Mouse (Mus musculus) fat pad, adult 2 months (tissue): ENCODE data around the gene Phf23.

Experiments used
- DNase-seq: peaks from one replicate; pipeline ENCODE4 v3.0.0-alpha.2; 2011; ENCODE audit warnings: low read depth, low spot score; ENCODE audit errors: extremely low read depth

Gene Phf23

GRCm38 (mm10) chr11:69970775-69971174 lies 24.8 kb upstream of the Phf23 start:
- DNase-seq: no peak

GRCm38 (mm10) chr11:69974907-69975306 lies 20.7 kb upstream of the Phf23 start:
- DNase-seq: no peak

GRCm38 (mm10) chr11:69976271-69976670 lies 19.3 kb upstream of the Phf23 start:
- no peak for DNase-seq

- no peak for DNase-seq
Observed at GRCm38 (mm10) chr11:69979827-69980195, 15.8 kb upstream of the Phf23 start.

- peak; percentile 89 for DNase-seq
Observed at GRCm38 (mm10) chr11:69980196-69981140, 15.1 kb upstream of the Phf23 start.

- DNase-seq: no peak
Observed at GRCm38 (mm10) chr11:69981141-69981762, 14.3 kb upstream of the Phf23 start, which contains the start of gene Ctdnep1. Ctdnep1 (plus strand) TSS chr11:69981156.

GRCm38 (mm10) chr11:69982225-69982624 lies 13.4 kb upstream of the Phf23 start, which contains the start of gene Elp5:
Elp5 (minus strand) TSS chr11:69982517.
- no peak for DNase-seq

GRCm38 (mm10) chr11:69982877-69983276 lies 12.7 kb upstream of the Phf23 start:
- DNase-seq: no peak

GRCm38 (mm10) chr11:69983377-69983776 lies 12.2 kb upstream of the Phf23 start:
- no peak for DNase-seq

GRCm38 (mm10) chr11:69984431-69984830 lies 11.1 kb upstream of the Phf23 start:
- DNase-seq: no peak

DNA sequence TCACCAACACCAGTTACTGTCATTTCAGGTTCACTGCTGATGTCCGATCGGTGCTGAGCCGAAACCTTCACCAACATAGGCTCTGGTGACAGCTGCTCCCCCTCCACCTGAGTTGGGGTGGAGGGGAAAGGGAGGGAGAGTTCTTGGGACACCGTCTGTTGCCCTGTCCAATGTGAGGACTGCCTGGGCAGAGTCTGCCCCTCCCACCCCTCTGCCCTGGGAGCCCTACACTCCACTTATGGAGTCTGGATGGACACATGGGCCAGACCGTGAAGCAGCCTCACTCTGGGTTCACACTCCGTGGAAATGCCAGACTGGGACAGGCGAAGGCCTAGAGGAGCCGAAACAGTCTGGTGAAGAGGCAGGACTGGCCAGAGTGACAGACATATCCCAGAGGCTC lies 5.6 kb upstream of the Phf23 start:
- DNase-seq: no peak

DNA sequence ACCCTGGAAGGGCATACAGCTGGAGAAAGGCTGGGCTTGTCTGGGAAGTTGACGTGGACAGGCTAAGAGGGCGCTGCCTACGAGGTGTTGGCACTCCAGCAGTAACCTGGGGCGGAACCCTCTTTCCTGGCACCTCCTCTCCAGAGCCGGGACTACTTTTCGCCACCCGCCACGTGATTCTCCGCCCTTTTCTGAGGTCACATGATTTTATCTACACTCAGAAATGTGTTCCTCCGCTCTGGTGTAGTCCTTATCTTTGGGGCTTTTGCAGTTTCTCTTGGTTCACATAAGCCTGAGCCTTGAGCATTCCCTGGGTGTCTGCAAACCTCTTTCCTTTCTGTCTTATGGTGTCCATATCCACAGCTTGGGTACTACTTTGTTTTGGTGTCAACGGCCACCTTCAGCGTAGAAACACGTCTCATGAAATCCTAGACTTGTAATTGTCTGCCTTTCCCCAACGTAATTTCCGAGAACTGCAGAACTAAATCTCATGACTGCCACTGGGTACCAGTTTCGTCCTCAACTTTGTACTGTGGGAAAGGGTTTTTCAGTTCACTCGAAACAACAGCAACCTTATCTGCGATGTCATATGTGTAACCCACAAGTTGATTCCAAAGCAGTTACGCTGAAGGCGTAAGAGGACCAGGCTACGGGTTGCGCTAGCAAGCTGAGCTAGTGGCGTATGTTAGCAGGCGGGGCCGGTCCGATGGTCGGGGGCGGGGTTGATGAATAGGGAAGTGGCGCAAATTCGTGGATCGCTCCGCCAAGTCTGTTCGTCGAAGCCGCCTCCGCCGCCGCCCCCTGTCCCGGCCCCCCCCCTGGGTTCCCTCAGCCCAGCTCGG lies 4.5 kb upstream of the Phf23 start, which contains the start of gene Gabarap:
TSS of gene Gabarap (plus strand) at position 294 of the 842 bp plus-strand sequence.
- DNase-seq: peak; percentile 80

GRCm38 (mm10) chr11:69991711-69992110 lies 3.9 kb upstream of the Phf23 start:
- no peak for DNase-seq

DNA sequence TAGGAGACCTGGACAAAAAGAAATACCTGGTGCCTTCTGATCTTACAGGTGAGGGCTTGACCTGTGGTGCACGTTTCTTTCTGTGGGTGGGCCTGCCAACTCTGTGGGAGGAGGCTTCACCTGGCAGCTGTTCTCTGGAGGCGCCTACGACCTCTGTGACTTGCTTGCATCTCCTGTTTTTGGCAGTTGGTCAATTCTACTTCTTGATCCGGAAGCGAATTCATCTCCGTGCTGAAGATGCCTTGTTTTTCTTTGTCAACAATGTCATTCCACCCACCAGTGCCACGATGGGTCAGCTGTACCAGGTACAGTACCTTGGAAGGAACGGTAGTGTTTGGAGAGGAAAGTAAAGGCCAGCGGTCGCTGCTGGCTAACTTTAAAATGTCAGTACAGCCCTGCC lies 3.2 kb upstream of the Phf23 start:
- peak; percentile 34 for DNase-seq

GRCm38 (mm10) chr11:69992932-69993331 lies 2.6 kb upstream of the Phf23 start:
- DNase-seq: no peak

- DNase-seq: no peak
Observed at GRCm38 (mm10) chr11:69994401-69995090, 1.0 kb upstream of the Phf23 start.

GRCm38 (mm10) chr11:69996161-69997061 lies 834 bp downstream of the Phf23 start:
- DNase-seq: no peak

- DNase-seq: no peak
Observed at GRCm38 (mm10) chr11:69997070-69997509, 1.5 kb downstream of the Phf23 start.
